Mouse (Mus musculus): ENCODE data around the gene Epha8.

Gene Epha8

DNA sequence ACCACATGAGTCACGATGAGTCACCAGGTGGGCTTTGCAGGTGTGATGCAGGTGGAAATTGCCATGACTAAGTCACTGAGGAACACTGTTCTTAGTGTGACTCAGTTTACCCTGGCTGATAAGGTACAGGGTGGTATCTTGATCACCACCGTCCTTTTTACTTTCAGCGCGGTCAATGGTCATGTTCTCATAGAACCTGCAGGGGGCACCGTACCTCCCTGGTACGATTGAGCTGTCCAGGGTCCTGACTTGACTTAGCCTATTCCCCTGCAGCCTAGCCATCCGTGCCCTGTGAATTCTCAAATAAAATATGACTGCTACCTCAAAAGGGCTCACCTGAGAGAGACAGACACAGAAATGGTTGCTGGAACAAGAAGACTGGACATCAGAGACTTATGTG lies 49.6 kb downstream of the Epha8 start:
- DNase-seq (ENCODE audit: low read depth, low spot score), result peak; percentile 89

DNA sequence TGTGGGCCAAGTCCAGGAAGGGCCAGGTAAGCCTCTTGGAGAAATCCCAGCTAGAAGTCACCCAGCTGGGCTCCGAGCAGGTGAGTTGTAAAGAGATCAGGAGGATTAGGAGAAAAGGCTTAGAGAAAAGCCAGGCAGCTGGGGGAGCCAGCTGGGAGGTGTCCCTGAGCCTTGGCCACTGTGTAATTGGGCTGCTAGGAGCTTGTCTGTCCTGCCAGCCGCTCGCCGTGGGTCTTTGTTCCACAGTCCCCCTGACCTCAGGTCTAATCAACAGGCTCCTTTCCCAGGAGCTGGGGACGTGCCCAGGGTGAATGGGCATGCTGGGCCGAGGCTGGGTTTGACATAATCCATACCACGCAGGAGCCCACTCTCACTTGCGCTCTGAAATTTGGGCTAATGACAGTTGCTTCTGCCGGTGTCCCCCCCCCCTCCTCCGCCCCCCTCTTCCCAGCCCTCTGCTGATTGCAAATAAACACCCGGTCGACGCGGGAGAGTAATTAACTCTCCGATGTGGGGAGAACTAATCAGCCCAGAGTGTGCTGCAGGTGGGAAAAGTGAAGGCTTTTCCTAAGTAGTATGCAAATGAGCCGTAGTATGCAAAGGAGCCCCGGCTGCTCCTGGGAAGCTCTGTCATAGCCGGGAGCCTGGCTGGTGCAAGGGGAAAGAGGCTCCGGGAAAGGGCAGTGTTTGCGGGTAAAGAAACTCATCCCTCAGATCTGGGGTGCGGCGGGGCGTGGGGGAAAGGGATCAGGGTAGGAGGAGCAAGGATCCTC lies 51.7 kb downstream of the Epha8 start:
- no peak for DNase-seq (ENCODE audit: low read depth, low spot score)

DNA sequence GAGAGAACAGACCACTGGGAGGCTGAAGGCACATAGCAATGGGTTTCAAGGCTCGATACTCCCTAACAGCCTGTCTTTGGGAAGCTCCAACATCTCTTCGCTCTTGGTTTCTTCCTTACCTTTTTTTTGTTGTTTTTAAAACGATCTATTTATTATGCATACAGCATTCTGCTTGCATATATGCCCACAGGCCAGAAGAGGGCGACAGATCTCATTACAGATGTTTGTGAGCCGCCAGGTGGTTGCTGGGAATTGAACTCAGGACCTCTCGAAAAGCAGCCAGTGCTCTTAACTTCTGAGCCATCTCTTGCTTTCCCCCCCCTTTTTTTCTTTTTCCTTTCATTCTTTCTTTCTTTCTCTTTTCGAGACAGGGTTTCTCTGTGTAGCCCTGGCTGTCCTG lies 57.5 kb downstream of the Epha8 start:
- no peak for DNase-seq (ENCODE audit: low read depth, low spot score)

DNA sequence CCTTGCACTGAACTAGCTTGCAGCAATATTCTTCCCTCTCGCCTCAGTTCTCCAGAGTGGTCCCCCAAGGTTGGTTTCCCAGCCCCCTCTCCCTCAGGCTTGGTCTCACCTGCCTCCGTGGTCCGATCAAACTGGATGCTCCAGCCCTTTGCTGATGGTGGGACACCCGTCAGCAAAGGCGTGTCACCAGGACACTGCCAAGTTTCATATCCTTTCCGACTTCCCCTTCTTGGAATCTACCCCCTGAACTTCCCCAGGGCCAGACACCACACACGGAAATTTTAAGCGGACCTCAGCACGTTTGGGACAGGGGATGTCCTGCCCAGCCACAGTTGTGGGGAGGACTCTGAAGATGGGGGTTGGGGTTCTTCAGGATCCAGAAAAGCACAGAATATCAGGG lies 58.0 kb downstream of the Epha8 start, which contains the start of gene C1qa:
Gene C1qa, minus strand, starts transcription at position 167 of the 400 bp plus-strand sequence.
- DNase-seq (ENCODE audit: low read depth, low spot score), result no peak

DNA sequence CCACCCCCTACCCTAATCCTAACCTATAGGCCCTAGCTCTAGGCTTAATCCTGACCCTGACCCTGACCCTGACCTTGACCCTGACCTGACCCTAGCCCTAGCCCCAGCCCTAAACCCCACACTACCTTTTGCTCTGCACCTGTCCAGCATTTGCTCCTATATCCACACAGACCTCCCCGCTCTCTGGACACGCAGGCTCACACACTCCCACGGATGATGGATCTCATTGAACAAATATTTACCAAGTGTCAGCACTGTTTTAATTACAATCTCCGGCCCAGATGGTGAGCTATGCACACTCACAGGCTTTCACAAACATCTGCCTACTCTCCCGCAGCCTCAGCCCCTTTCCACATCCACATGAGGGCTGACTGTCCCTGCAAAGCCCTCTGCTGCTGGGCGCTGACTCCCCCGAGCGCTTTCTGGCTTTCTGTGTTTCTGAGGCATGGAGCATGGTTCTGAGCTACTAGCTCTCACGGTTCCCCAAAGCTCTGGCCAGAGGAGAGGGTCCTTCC lies 58.5 kb downstream of the Epha8 start:
- DNase-seq (ENCODE audit: low read depth, low spot score), result no peak

DNA sequence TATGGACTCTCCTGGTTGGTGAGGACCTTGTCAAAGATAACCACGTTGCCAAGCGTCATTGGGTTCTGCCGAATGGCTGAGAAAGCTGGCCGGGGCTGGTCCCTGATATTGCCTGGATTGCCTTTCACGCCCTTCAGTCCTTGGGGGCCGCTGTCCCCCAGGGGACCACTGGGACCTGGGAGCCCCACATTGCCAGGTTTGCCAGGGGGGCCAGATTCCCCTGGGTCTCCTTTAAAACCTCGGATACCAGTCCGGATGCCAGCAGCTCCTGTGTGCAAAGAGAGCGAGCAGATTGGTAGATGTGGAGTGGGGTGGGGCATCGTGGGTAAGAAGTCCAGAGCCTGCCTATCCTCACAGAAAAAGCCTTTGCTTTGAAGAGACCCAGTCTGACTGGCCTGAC lies 60.2 kb downstream of the Epha8 start:
- DNase-seq (ENCODE audit: low read depth, low spot score), result no peak

DNA sequence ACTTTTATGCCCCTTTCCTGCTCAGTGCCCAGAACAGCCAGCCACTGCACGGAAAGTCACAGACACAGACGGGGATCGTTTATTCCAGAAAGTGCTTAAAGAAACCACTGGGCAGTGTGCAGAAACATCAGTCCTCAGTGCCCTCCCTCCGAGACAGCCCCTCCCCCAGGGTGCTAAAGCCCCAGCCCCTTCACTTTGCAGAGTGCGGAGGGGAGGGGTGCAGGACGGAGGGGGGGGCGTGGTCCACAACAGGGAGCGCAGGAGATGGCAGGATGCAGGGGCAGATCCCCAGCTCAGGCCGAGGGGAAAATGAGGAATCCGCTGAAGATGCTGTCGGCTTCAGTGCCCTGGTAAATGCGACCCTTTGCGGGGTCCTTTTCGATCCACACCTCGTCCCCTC lies 60.8 kb downstream of the Epha8 start:
- DNase-seq (ENCODE audit: low read depth, low spot score), result no peak

DNA sequence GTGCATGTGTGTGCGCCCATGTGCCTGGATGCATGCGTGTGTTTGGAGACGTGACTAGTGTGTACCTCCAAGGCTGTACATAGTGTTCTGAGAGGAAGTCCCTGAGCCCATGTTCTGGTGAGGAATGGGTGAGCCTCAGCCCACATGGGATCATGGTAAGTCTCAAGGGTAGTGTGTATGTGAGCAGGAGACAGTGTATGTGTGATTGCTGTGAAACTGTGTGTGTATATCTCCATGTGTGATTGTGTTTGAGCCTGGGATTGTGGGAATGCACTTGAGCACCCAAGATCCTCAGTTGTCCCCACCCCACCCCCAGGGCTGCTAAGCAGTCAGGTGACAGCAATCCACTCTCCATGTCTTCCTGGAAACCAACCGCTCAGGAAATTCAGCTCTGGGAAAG lies 61.8 kb downstream of the Epha8 start:
- no peak for DNase-seq (ENCODE audit: low read depth, low spot score)

DNA sequence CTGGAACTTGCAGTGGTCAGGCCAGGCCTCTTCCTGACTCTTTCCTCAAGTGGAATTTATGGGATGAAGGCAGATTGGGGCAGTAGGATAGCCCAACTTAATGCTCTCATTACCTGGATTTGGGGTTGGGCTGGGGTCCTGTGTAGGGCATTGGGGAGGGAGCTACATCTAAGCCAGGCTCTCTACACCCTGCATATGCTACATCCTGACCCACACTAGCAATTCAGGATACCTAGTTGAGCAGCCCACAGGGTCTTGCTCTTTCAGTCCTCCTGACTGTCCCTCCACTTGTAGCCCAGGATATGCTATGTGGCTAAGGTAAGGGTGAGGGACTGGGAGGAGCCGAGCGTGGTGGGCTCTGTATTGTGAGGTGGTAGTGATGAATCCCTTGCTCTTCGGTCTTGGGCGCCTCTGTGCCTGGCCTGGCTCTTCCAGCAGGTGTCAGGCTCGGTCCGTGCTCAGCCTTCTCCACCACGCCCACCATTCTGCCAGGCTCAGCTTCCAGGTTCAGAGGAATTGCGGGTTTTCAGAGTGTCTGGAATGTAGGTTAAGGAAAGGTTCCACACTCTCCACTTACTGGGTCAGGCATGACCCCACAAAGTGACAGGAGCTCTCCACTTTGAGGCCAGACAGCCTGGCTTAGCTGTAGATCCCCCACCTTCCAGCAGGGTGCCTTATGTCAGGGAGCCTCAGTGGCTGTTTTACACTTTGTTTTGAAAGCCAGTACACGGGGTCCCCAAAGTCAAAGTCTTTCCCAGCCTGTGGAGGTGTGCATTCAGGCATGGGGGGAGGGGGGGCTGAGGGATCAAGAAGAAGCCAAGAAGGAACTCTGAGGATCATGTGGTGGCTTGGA lies 62.7 kb downstream of the Epha8 start:
- DNase-seq (ENCODE audit: low read depth, low spot score), result peak; percentile 59

DNA sequence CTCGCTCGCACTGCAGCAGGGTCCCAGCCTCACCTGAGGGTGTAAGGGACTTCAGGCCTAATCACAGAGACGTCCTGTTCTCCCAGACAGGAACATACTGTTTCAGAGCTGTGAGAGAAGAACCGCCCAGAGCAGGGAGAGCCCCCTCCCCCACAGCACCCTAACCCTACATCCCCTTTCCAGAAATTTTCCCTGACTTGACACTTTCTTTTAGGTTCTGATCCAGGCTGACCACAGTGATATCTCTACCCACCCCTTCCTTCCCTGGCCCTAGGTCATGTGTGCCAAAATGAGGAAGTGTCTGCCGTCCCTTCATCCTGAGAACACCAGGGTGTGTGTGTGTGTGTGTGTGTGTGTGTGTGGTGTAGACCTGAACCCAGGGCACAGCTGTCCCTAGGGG lies 63.8 kb downstream of the Epha8 start, which contains the start of gene C1qc:
Gene C1qc, minus strand, starts transcription at position 255 of the 400 bp plus-strand sequence.
- no peak for DNase-seq (ENCODE audit: low read depth, low spot score)

DNA sequence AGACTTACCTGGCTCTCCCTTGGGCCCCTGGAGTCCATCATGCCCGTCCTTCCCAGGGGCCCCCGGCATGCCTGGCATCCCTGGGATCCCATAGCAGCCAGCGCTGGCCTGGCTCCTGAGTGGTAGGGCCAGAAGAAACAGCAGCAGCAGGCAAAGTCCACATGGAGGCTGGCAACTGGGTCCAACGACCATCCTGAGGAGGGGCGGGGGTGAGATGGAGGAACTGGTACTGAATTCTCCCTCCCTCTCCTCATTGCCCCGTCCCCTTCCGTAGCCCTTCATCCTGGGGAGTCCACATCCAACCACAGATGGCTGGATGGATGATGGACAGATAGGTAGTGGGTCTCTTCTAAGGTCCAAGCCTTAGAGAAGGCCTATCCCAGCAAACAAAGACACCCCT lies 64.2 kb downstream of the Epha8 start:
- DNase-seq (ENCODE audit: low read depth, low spot score), result no peak

DNA sequence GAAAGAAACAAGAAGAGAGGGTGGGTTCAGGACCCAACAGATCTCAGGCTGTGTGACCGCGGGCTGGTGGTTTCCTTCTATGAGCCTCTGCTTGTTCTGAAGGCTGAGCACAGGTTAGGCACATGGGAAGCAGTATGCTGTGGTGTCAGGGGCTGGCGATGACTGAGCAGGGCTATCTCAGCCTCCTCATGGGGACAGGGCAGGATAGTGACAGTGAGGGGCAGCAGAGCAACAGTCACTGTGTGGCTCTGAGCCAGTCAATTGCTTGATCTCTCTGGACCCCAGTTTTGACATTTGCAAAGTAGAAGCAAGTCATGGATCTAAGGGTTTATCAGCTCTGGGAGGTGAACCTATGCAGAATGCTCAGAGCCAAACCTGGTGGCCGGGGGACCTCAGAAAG lies 65.5 kb downstream of the Epha8 start:
- no peak for DNase-seq (ENCODE audit: low read depth, low spot score)

DNA sequence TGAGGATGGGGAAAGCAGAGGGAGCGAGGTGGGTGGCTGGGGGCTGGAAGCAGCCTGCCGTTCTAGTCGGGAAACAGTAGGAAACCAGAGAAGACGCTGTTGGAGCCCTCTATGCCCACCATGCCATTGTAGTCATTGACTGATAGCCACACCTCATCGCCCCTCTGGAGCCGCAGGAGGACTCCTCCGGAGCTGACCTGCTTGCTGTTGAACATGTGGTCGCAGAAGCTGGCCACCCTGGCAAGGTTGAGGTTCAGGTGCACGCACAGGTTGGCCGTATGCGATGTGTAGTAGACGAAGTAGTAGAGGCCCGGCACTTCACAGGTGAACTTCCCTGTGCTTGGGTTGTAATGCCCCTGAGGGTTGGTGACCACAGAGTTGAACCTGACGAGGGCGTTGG lies 66.6 kb downstream of the Epha8 start:
- DNase-seq (ENCODE audit: low read depth, low spot score), result no peak

DNA sequence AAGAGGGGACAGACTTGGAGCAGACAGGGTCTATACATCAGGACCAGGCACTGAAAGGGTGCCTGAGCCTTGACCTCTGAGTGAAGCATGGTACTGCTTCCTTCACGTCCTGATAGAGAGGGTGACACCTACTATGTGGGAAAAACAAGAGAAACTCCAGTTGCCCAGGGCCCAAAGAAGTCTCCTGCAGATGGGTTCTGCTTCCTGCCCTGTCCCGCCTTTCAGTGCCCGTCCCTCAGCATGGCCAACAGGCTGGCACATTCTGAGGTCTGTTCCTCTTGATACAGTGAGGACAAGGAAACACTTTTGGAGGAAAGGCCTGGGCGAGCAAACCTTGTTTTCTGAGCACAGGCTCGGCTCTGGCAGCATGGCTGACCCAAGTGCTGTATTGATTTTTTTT lies 68.9 kb downstream of the Epha8 start:
- DNase-seq (ENCODE audit: low read depth, low spot score), result no peak

DNA sequence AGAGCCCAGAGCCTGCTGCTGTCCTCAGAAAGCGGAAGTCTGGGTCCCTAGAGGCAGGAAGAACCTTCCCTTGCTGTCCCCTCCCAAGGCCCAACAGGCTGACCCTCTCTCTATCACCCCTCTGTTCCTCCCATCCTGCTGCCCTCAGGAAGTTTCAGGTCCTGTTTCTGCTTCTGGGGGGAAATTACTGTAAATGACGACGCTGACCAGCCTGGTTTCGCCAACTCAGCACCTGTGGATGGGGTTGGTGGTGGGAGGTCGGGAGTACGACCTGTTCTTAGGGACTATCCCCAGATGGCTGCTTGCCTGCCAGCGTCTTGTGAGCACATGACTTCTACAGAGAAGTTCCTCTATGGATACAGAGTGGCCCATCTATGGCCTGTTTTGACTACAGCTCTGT lies 70.5 kb downstream of the Epha8 start, which contains the start of gene C1qb:
Gene C1qb, minus strand, starts transcription at position 87 of the 400 bp plus-strand sequence.
- no peak for DNase-seq (ENCODE audit: low read depth, low spot score)
